Mouse (Mus musculus) heart, postnatal 0 days (tissue): ENCODE measurements around the gene Prune1. TPM values are rescaled to one million over a fixed set of nuclear protein-coding genes. Genes with fewer than 3 reads are reported as not detected.

Experiments used
- ATAC-seq: fragments of 200-750 bp; cut with Nextera tagmentation; 2 replicates; pipeline ENCODE4 v1.8.0; 2017; ENCODE audit warnings: low read depth, moderate number of reproducible peaks, moderate library complexity; ENCODE audit not compliant: insufficient read depth
- DNase-seq: peaks from one replicate; pipeline ENCODE4 v3.0.0-alpha.2; 2016; ENCODE audit warnings: low spot score
- H3K27ac ChIP-seq: fragments of 300-500 bp; sonication (generic); 2 replicates; pipeline ENCODE4 v1.5.1; 2014; ENCODE audit warnings: low read depth, mild to moderate bottlenecking
- H3K27me3 ChIP-seq: fragments of 300-500 bp; sonication (generic); 2 replicates; pipeline ENCODE4 v1.6.1; 2014; ENCODE audit warnings: low read length, mixed read lengths; ENCODE audit not compliant: control insufficient read depth, insufficient read depth
- H3K36me3 ChIP-seq: fragments of 300-500 bp; sonication (generic); replicated peaks from 2 replicates; pipeline ENCODE4 v1.6.1; 2014; ENCODE audit warnings: low read length, mixed read lengths; ENCODE audit not compliant: control insufficient read depth, insufficient read depth
- H3K4me1 ChIP-seq: fragments of 300-500 bp; sonication (generic); 2 replicates; pipeline ENCODE4 v1.6.1; 2014; ENCODE audit warnings: antibody characterized with exemption; ENCODE audit not compliant: control insufficient read depth, insufficient read depth
- H3K4me2 ChIP-seq: fragments of 300-500 bp; sonication (generic); 2 replicates; pipeline ENCODE4 v1.6.1; 2014; ENCODE audit warnings: low read depth, mild to moderate bottlenecking, low read length, moderate library complexity
- H3K4me3 ChIP-seq: fragments of 300-500 bp; sonication (generic); 2 replicates; pipeline ENCODE4 v1.5.1; 2014; ENCODE audit warnings: low read depth, low read length
- H3K9ac ChIP-seq: fragments of 300-500 bp; sonication (generic); replicated peaks from 2 replicates; pipeline ENCODE4 v1.6.1; 2014; ENCODE audit warnings: low read depth, low read length, mixed read lengths
- H3K9me3 ChIP-seq: fragments of 300-500 bp; sonication (generic); replicated peaks from 2 replicates; pipeline ENCODE4 v1.6.1; 2016; ENCODE audit warnings: low read length; ENCODE audit not compliant: control insufficient read depth
- CTCF ChIP-seq: IDR thresholded peaks from 2 replicates; pipeline ENCODE4 v1.5.1; 2016; ENCODE audit warnings: antibody characterized with exemption, control low read depth, low read depth
- EP300 ChIP-seq: IDR thresholded peaks from 2 replicates; pipeline ENCODE4 v1.6.1; 2016; ENCODE audit warnings: antibody characterized with exemption, low read depth
- WGBS: fragments of 180-500 bp; shearing (Covaris S2); extraction: QIAGEN DNeasy Blood & Tissue Kit; methylation state at CpG from one replicate; pipeline ENCODE4 v1.1.7; 2014; 5-methylcytosine and 5-hydroxymethylcytosine counted together
- polyA plus RNA-seq: library from polyadenylated mRNA; unstranded; fragments of >200 nt; fragmentation: Nextera tagmentation; extraction: Ambion mirVana; gene quantifications from 2 replicates; pipeline ENCODE4 v1.2.1, GENCODE M21; 2015
- total RNA-seq: library from RNA; depleted of rRNA; stranded (reverse); fragments of >200 nt; gene quantifications from 2 replicates; pipeline ENCODE4 v1.2.3, GENCODE M21; 2014; ENCODE audit warnings: low replicate concordance

The Prune1 gene
- total and polyA plus RNA-seq, 2 experiments from 2014 or later: 23.0 to 28.6 TPM

DNA sequence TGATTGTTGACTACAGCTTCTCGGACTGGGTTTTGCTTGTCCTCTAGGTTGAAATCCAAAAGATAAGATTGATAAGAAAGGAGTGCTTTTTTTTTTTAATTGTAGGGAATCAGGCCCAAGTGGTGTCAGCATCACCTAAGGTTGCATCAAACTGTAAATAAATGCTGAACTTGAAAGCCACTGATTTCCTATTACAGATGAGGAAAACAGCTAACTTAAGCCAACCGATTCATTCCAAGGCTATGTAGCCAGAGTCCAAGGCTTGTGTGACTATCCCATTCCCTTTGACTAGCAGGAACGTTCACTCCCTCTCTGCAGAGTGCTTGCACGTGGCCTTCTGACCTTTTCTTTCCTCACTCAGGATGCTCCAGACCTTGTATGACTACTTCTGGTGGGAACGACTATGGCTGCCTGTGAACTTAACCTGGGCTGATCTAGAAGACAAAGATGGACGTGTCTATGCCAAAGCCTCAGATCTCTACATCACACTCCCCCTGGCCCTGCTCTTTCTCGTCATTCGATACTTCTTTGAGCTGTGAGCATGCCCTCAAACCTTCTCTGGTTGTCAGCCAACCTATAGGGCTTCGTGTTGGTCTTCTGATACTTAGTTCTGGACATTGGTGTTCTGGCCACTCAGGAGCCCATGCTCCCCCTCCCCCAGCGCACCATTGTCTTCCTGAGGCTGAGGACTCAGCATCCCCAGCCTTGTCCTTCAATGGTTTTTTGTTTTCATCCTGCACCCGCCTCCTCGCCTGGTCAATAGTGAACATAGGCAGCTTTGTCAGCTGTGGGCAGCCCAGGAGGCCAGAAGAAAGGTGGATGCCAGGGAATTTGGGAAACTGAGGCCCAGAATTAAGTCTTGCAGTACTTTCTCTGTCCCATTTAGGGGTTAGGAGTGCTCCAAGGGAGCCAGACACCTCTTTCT, 38.1 kb upstream of the Prune1 start:
- peaks cover 51% of the 10 kb centered on the region for H3K36me3 ChIP-seq

GRCm38 (mm10) chr3:95319110-95319509, 37.2 kb upstream of the Prune1 start:
- ATAC-seq (no peak), DNase-seq (no peak)
- Histone ChIP-seq H3K4me1 (peaks cover 27% of the 10 kb centered on the region), H3K4me3 (no peak overlapping the region), H3K4me2 (no peak overlapping the region), H3K27me3 (no peaks in the 10 kb centered on the region), H3K27ac (peak overlapping the region; percentile 66), H3K9me3 (no peaks in the 10 kb centered on the region), H3K36me3 (peaks cover 42% of the 10 kb centered on the region), H3K9ac (no peak overlapping the region)
- TF ChIP-seq EP300 (no peak), CTCF (no peak)
- 45% methylated on average over 2 of the region's 2 CpGs for WGBS

More for the DNA sequence above, 38.1 kb upstream of the Prune1 start:
- Histone ChIP-seq H3K9ac (no peak overlapping the region), H3K4me3 (no peak overlapping the region), H3K27ac (no peak overlapping the region), H3K4me2 (no peak overlapping the region), H3K9me3 (no peaks in the 10 kb centered on the region), H3K4me1 (peaks cover 27% of the 10 kb centered on the region), H3K27me3 (no peaks in the 10 kb centered on the region)
- no peak for TF ChIP-seq EP300
- no peak for TF ChIP-seq CTCF
- no peak for DNase-seq
- ATAC-seq: no peak
- 71% methylated on average over 12 of the region's 12 CpGs for WGBS

GRCm38 (mm10) chr3:95318548-95318947, 36.7 kb upstream of the Prune1 start:
- no peak overlapping the region for H3K4me3 ChIP-seq
- TF ChIP-seq CTCF: no peak
- TF ChIP-seq EP300: no peak
- H3K27ac ChIP-seq: peak overlapping the region; percentile 66
- 18% methylated on average over 6 of the region's 6 CpGs for WGBS
- no peaks in the 10 kb centered on the region for H3K9me3 ChIP-seq
- peaks cover 37% of the 10 kb centered on the region for H3K36me3 ChIP-seq
- ATAC-seq: no peak
- H3K4me1 ChIP-seq: peaks cover 27% of the 10 kb centered on the region
- peak overlapping the region; percentile 15; the same call in 1 of the 2 replicates for H3K4me2 ChIP-seq
- H3K27me3 ChIP-seq: no peaks in the 10 kb centered on the region
- no peak overlapping the region for H3K9ac ChIP-seq
- peak; percentile 38 for DNase-seq

DNA sequence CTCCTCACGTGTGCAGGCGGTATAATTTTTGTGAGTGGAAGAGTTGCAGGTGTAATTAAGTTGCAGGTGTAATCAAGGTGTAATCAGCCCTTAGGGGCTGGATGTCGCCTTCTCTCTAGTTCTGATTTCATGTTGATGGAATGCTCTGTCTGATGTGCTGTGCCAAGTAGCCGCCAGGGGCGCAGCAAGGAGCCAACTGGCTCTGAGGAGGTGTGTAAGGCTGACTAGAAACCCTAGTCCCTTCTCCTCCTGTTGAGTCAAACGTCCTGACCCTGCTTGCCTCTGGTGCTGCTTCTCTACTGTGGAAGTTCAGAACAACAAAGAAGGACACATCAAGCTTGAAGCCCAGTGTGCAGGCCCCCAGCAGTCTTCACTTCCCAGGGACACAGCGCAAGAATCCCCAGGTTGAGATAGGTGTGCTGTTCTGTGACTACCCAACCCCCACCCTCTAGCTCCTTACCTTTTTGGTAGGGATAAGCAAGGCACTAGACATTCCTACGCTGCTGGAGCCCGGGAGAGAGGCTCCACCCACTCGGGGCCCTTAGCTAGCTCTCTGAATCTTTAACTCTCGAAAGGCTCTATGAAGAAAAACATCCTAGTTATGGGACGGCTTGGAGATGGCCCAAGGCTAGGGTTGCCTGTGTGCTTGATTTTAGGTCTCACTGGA, 35.7 kb upstream of the Prune1 start:
- ATAC-seq: no peak
- H3K27ac ChIP-seq: peak overlapping the region; percentile 76
- H3K4me2 ChIP-seq: peak overlapping the region; percentile 54
- H3K27me3 ChIP-seq: no peaks in the 10 kb centered on the region
- DNase-seq: peak; percentile 41
- H3K4me3 ChIP-seq: no peak overlapping the region; the same call in 1 of the 2 replicates
- peak overlapping the region; percentile 32; the same call in 1 of the 2 replicates for H3K9ac ChIP-seq
- no peaks in the 10 kb centered on the region for H3K9me3 ChIP-seq
- H3K36me3 ChIP-seq: peaks cover 28% of the 10 kb centered on the region
- 17% methylated on average over 12 of the region's 12 CpGs for WGBS
- TF ChIP-seq EP300: no peak
- peak; percentile 59 for TF ChIP-seq CTCF
- peaks cover 29% of the 10 kb centered on the region for H3K4me1 ChIP-seq

DNA sequence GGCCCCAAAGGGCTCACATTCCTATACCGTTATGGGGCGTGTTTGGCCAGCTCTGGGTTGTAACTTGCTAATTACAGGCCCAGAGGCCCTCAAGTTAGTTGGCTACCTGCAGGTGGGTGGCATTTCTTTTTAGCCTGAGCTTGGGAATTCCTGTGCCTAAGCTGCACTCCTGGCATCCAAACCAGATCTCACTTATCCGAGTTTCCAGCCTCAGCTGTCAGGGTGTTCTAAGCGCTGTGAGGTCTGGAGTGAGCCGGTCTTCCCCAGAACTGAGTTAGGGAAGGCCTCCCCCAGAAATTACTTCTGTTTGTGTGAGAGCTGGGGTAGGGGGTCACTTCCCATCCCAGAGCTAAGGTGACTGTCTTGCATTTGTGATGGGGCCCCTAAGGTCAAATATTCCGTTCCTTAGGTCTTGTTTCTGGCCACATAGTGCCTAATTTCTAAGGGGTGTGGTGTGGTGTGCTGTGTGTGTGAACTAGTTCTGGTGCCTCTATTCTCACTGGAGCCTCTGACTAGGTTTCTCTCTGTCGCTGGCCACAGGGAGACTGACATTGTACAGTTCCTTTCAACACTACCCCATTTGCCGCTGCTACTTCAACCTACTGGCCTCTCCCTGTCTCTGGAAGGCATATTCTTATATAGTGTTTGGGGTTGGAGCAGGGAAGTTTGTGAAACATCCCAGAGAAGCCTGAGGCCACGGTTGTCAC, 34.1 kb upstream of the Prune1 start:
- 4% methylated on average over 9 of the region's 9 CpGs for WGBS
- peak; percentile 27 for DNase-seq
- Histone ChIP-seq H3K9me3 (no peaks in the 10 kb centered on the region), H3K27me3 (no peaks in the 10 kb centered on the region), H3K4me1 (peaks cover 29% of the 10 kb centered on the region), H3K4me3 (peak overlapping the region; percentile 88), H3K4me2 (peak overlapping the region; percentile 87), H3K27ac (peak overlapping the region; percentile 93), H3K36me3 (peaks cover 12% of the 10 kb centered on the region), H3K9ac (peak overlapping the region; percentile 97)
- TF ChIP-seq EP300: no peak
- no peak for TF ChIP-seq CTCF
- ATAC-seq: no peak
